Mouse (Mus musculus) adrenal gland, postnatal 4 days (tissue): Measurements from ENCODE around the gene Grtp1. TPM values are rescaled to one million over a fixed set of nuclear protein-coding genes. Genes with fewer than 3 reads are reported as not detected.
"Not testable (repeated sequence)": the region's sequence is repeated elsewhere in the genome, so short reads cannot be mapped to it uniquely, and the experiment has no call there.

Experiments used
- DNase-seq, 2 experiments: peaks; one replicate each; pipeline ENCODE4 v3.0.0; 2021 to 2022; ENCODE audit warnings: low spot score in 2 of 2, mixed read lengths in 2 of 2
- total RNA-seq, 2 experiments: library from RNA; stranded (reverse); gene quantifications; 2 replicates each; pipeline ENCODE4 v1.2.3; 2021

Gene Grtp1
- total RNA-seq, 2 experiments from 2014 or later = 15.2 to 18.9 TPM

GRCm38 (mm10) chr8:13175650-13176049 lies 24.8 kb downstream of the Grtp1 start:
- no peak for DNase-seq

- no peak for DNase-seq
Observed at GRCm38 (mm10) chr8:13174811-13175210, 25.6 kb downstream of the Grtp1 start.

GRCm38 (mm10) chr8:13174305-13174704 lies 26.1 kb downstream of the Grtp1 start:
- DNase-seq = no peak

GRCm38 (mm10) chr8:13170510-13170909 lies 29.9 kb downstream of the Grtp1 start:
- no peak for DNase-seq

- DNase-seq = no peak
Observed at GRCm38 (mm10) chr8:13164361-13164760, 36.1 kb downstream of the Grtp1 start.

GRCm38 (mm10) chr8:13163563-13163962 lies 36.9 kb downstream of the Grtp1 start:
- no peak for DNase-seq

DNA sequence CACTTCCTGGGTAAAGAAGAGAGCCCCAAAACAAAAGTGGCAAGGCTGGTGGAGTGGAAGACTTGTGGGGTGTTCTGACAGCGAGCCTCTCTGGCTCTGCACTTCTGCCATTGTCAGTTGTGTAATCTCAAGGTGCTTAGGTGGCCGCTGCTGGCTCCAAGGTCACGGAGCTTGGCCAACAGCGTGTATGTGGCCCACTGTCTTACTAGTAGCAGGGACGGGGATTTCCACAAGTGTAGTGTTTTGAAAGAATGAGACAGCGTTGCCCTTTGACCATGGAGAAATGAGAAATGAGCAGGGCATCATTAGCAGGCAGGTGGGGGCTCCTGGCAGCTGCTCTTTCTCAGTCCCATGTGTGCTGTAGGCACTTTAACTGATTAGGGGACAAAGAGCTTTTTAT lies 38.3 kb downstream of the Grtp1 start:
- no peak for DNase-seq

GRCm38 (mm10) chr8:13160691-13161090 lies 39.7 kb downstream of the Grtp1 start:
- DNase-seq = no peak

DNA sequence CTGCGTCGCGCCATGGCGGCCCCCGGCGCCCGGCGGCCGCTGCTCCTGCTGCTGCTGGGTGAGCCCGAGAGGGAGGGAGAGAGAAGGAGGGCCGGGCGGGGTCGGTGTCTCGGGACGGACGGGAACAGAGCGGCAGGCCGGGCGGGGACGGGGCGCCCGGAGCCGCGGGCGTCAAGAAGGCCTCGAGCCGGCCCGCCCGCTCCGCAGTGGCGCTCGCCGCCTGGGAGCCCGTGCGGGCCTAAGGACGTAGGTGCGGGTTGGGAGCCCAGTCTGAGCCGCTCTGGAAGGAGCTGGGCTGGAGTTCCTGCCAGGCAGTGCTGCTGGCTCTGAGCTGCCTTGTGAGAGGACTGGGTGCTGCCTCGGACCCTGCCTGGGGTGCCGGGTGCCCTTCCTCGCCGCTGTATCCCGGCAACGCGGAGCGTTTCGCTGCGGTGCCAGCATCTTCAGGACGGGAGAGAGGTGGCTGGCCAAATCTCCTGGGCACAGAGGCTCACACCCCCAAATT lies 41.0 kb downstream of the Grtp1 start:
- DNase-seq = no peak

- peak; percentile 94 to 99 for DNase-seq
Observed at GRCm38 (mm10) chr8:13158718-13159376, 41.6 kb downstream of the Grtp1 start, which contains the start of gene Lamp1. Gene Lamp1 (plus strand): TSS chr8:13159161.

DNA sequence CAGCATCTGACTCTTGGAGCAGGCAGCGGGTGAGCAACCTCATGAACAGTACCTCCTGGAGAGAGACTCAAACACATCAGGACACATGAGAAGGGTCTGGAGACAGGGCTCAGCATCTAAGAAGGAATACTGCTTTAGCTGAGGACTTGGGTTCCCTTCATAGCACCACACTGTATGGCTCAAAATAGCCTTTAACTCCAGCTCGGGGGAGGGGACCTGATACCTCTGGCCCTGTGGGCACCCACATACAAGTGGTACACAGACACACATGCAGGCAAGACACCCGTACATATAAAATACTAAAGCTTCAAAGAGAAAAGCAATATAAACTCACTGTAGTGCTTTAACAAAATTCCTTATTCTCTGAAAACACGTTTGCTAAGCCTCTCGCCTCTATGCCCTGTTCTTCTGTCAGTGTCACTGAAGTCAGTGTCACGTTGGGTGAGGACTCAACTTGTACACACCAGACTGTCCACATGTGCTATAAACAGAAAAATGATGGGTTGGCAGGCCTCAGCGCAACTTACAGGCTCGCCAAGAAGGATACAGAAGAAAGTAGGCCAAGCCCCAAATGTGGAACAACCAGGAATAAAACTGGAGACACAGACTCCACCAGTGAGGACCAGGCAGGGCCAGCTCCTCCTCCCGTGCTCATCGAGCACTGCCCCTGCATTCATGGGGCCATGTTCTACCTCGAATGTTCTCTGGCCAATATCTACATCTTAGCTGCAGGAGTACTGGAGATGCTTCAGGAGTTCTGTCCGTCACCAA lies 43.9 kb downstream of the Grtp1 start:
- DNase-seq = no peak

GRCm38 (mm10) chr8:13155358-13155757 lies 45.1 kb downstream of the Grtp1 start:
- DNase-seq = no peak

GRCm38 (mm10) chr8:13154099-13154498 lies 46.3 kb downstream of the Grtp1 start:
- DNase-seq = no peak

DNA sequence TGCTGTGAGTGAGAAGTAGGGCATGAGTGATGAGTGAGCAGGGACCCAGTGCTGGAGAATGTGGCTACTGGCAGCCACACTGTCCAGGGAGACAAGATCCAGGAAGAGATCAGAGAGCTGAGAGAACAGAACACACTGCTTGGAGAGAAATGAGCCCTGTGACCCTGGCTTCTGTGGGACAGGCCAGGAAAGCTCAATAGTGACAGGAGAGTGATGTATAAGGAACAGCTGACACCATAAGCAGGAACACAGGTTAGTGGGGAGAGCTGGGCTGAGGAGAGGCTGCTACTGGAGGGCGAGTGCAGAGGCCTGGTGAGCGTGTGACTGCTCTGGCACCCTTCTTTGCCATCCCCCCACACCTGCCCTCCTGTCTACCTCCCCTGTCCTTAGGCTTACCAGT lies 49.5 kb downstream of the Grtp1 start:
- no peak for DNase-seq

GRCm38 (mm10) chr8:13149866-13150265 lies 50.6 kb downstream of the Grtp1 start:
- DNase-seq = no peak

DNA sequence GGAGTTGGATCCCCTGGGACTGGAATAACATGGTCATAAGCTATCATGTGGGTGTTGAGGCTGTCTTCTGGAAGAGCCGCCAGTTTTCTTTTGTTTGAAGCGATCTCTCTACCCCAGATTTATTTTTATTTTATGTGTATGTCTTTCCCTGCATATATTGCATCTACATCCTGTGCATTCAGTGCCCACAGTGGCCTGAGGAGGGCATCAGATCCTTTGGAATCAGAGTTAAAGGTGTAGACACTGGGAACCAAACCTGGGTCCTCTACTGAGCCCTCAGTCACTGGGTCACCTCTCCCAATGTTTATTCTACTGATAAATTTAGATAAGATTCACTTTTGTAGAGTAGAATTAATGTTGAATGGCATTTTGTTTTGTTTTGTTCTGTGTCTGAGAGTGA lies 51.1 kb downstream of the Grtp1 start:
- DNase-seq = no peak

DNA sequence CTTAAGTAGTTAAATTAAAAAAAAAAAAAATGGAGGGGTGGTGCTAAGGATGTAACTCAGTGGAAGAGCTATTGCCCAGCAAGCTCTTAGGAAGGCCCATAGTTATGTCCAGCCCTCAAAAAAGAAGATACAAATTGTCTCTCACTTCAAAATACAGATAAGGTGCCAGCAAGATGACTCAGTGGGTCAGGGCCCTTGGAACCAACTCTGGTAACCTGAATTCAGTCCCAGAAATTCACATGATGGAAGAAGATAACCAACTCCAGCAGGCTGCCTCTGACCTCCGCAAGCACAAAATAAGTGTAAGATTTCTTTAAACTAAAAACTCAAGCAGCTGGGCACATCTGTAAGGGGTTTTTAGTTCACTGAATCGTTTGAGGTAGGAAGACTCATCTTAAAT lies 51.9 kb downstream of the Grtp1 start:
- no peak for DNase-seq

DNA sequence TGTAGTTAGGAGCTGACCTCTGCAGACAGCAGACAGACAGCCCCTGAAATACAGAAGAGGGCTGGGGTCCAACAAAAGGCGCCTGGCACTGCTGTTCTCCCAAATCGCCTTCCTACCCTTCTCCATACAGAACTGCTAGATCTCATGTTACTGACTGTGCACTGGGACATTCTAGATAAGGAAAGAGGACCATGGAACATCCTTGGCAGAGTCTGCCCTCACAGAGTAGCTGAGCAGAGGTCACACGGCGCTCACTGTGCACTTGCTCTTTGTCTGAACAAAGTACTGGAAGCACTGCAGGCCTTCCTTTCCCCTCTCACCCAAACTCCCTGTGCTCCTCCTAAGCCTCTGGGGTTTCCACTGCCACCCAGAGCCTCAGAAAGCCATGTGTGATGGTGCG lies 58.7 kb downstream of the Grtp1 start:
- DNase-seq = no peak

DNA sequence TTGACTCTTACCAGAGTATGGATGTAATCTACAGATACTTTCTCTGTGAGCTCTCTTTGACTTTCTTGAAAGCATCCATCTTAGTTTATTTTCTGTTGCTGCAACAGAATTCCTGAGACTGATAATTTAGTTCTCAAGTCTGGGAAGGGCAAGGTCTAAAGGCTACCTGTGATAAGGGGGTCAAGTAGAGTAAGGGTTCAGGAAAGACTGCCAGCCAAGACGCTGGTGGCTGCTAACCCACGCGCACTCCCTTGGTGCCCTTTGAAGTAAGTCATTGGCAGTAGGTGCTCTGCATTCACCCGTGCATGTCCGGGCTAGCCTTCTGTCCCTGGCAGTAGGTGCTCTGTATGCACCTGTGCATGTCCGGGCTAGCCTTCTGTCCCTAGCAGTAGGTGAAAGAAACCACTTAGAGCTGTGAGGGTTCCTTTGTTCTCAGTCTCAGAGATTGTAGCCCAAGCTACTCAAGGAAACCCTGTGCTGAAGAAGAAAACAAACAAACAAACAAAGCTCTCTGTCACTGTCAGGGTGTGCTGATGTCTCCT lies 60.7 kb downstream of the Grtp1 start:
- no peak for DNase-seq

DNA sequence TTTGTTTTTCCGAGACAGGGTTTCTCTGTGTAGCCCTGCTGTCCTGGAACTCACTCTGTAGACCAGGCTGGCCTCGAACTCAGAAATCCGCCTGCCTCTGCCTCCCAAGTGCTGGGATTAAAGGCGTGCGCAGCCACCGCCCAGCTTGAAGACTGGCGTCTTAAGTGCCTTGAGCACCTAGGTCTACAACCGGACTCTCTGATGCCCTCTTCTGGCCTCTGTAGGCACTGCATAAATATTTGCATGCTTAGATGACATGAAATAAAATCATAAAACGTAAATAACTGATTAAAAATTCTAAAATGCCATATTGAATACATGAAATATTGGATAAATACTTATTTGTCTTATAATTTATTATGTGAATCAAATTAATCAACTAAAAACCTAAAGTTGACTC lies 68.2 kb downstream of the Grtp1 start:
- DNase-seq = not testable (repeated sequence)

- DNase-seq = no peak
Observed at GRCm38 (mm10) chr8:13124897-13125296, 75.5 kb downstream of the Grtp1 start.

- DNase-seq = no peak
Observed at GRCm38 (mm10) chr8:13122887-13123421, 77.5 kb downstream of the Grtp1 start.
